Mouse (Mus musculus): ENCODE measurements around the gene Sucla2.
"Not testable (repeated sequence)": the region's sequence is repeated elsewhere in the genome, so short reads cannot be mapped to it uniquely, and the experiment has no call there.

Gene Sucla2

DNA sequence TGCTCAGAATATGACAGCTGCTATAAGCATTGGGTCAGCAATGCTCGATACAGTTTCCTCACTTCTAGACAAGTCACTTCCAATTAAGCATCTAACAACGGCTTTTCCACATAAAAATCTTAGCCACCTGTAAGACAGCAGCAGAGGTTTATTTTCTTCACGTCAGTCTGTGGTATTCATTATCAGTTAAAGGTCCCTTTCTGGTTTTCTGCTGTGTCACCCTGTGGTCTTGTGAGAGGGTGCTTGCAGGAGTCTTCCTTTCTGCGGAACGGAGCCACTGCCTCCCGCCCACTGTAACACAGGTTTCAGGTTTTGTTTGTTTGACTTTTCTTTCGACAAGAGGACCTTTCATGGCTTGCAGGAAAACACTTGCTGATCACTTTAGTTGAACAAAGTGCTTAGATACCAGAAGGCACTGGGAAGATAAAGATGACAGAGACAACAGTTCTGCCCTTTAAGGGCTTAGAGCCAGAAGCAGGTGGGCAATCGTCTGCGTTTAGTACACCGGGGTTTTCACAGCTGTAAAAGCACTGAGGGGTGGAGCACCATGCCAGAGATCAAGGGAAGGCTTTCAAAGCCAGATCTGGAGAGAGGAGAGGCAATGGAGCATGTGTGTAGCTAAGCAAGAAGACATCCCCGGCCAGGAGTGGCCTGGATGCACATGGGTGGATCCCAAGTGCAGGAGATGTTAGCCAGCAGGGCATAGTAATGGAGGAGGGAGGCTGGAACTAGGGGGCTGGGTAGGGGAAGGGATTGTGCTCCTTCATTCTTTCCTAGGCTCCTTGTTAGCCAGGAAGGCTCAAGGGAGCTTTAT lies 83.8 kb downstream of the Sucla2 start:
- peak in 1 of 2 experiments; percentile 6 for DNase-seq (ENCODE audit: low spot score in 2 of 2)

DNA sequence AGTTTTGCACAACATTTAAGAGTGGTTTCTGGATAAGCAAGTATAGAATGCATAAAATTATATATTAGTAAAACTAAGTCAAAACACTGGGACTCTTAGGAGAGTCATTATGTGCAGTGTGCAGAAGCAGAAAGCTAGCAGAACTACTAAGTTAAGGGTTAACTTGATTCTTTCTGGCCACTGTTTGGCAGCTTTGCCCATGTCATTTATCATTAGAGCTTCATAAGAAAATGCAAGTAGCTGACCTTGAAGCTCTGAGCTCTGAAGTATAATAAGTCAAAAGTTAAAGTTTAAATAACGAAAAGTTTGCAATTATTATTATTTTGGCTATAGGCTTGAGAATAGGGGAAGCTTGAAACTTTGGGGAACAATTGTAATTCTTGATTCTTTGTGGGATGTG lies 89.8 kb downstream of the Sucla2 start:
- DNase-seq (ENCODE audit: low spot score in 2 of 2), result not testable (repeated sequence)

DNA sequence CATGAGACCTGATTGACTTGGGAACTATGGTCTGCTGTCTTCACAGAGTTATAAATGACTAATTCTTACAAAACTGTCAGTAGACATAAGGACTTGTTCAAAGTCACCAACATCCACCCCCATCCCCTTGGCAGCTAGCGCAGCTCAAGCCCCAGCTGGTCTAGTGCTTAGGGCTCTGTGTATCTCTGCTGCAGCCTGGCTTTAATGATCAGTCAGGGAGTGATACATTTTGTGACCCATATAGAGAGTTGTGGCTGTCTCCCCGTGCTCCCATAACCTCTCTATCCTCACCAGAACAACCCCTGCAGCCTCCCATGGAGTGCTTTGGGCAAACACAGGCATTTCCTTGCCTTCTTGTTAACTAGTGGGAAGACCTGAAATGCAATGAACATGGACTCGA lies 95.8 kb downstream of the Sucla2 start:
- DNase-seq (ENCODE audit: low spot score in 2 of 2), result no peak

DNA sequence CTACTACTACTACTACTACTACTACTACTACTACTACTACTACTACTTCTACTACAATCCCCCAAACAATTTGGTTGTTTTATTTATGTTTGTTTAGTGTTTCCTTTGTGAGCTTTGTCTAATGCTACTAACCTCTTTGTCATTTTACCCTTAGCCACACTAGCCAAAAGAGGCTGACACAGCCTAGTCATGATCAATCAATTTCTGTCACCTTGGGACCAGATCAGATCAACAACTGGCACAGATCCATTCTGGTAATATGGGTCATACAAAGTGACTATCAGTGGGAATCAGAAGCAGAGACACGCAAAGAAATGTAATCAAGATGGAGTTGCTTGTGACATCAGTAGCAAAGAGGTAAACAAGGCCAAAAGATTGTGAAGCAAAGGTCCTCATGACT lies 97.9 kb downstream of the Sucla2 start:
- no peak for DNase-seq (ENCODE audit: low spot score in 2 of 2)

DNA sequence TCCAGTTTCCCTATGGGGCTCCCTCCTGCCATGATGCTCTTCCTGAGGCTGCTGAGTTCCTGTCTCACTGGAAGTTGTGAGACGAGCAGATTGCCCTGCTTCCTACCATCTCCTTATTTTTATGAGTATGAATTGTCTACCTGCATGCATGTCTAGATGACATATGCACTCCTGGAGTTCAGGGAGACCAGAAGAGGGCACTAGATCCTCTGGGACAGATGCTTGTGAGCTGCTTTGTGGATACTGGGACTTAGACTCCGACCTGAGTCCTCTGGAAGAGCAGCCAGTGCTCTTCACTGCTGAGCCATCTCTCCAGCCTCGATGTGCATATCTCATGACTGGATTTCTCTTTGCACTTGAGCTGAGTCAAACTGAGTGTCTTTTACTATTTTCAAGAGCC lies 100.3 kb downstream of the Sucla2 start:
- DNase-seq (ENCODE audit: low spot score in 2 of 2), result no peak

DNA sequence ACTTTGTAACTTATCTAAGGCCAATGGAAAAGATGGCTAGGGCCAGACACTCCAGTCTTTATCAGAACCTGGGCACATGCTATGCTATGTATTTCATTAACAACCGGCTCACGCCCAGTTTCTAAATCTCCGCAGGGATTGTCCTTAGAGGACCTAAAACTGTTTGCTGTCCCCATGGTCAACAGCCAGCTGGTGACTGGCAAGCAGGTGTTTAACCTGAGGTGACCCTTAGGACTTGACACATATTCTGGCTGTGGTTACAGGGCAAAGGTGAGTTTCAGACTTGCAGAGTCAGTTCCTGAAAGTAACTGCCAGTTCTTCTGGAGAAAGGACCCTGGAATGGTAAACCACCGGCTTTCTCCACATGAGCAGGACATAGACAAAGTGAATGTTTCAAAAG lies 106.4 kb downstream of the Sucla2 start:
- DNase-seq (ENCODE audit: low spot score in 2 of 2), result no peak

DNA sequence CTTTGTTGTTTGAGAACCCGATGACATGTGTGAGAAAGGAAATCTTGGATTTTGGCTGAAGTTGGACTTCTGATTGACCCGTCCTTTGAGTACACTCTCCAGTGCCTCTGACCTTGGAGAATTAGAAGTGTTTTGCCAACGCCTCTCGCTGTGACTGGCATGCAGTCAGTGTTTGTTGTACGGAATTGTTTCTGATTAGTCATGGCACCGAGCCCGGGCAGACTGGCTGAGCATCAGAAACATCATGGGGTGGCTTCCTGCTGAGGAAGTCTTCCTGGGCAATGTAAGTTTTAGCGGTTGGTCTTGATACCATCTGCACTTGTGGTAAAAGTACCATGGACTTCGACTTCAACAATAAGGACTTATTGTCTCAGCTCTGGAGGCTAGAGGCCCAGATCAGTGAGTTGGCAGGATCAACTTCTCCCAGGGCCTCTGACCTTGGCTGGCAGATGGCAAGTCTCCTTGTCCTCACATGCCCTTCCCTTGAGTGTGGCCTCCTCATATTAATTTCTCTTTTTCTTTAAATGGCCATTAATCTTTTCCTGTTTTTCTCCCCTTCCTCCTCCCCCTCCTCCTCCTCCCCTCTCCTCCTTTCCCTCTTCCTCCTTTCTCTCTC lies 107.6 kb downstream of the Sucla2 start:
- DNase-seq (ENCODE audit: low spot score in 2 of 2), result no peak

DNA sequence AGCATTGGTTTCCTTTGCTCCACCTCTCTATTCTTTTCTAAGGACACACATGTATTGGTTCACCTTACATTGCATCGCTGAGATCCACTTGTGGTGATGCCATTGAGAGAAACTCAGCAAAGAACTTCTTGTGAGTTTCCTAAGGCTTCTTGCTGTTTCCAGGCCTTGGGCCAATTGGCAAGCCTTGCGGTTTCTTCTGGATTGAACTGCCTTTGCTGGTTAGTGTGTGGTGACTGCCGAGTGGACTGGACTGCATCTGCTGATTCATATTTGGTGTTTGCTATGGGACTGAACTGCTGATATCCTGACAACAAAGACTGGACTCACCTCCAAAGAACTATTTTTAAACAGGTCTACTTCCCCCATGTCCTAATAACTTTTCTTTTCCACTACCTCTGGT lies 109.2 kb downstream of the Sucla2 start:
- DNase-seq (ENCODE audit: low spot score in 2 of 2), result no peak

DNA sequence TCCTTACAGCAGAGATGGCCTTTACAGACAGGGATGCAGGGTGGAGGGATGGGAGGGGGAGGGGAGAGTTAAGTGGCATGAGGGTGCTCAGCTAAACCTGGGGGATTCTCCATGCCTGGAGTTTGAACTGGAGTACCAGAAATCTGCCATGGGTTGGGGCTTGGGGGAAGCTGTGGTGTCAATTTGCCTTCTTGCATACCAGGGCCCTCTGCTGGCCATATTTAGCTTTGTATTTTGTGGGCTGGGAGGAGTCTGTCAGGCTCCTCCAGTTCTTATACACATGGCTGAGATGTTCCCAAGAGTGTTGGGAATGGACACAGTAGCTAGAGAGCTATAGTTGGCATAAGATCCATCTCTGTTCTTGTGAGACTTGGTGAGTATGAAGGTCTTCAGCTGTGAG lies 112.3 kb downstream of the Sucla2 start:
- DNase-seq (ENCODE audit: low spot score in 2 of 2), result peak in 1 of 2 experiments; percentile 4

Data from thymus, postnatal 10 days (tissue).